Mouse (Mus musculus) lung, postnatal 14 days (tissue): Measurements from ENCODE around the gene Itga7.
"Not testable (repeated sequence)": the region's sequence is repeated elsewhere in the genome, so short reads cannot be mapped to it uniquely, and the experiment has no call there.

ENCODE experiments used
- DNase-seq: peaks from one replicate; pipeline ENCODE4 v3.0.0; 2021

Itga7 gene

DNA sequence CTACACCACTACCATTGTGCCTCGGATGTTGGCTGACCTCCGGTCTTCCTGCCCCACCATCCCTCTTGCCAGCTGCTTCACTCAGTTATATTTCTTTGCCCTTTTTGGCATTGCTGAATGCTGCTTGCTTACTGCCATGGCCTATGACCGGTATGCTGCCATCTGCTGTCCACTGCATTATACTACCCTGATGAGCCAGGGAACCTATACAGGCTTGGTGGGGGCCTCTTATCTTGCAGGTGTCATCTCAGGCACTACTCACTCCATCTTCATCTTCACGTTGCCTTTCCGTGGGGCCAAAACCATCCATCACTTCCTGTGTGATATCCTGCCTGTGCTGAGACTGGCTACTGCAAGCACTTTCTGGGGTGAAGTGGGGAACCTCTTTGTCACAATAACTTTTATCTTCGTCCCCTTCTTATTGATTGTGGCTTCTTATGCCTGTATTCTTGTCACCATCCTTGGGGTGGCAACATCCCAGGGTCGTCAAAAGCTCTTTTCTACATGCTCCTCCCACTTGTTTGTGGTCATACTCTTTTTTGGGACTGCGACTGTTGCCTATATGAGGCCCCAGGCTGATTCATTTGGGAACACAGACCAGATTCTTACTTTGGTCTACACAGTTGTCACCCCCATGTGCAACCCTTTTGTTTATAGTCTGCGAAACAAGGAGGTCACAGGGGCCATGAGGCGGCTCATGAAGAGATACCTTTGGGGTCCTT, 56.7 kb downstream of the Itga7 start:
- DNase-seq, result not testable (repeated sequence)

GRCm38 (mm10) chr10:128990994-128991393, 57.4 kb downstream of the Itga7 start:
- no peak for DNase-seq

GRCm38 (mm10) chr10:128995796-128996195, 62.2 kb downstream of the Itga7 start:
- DNase-seq, result no peak

DNA sequence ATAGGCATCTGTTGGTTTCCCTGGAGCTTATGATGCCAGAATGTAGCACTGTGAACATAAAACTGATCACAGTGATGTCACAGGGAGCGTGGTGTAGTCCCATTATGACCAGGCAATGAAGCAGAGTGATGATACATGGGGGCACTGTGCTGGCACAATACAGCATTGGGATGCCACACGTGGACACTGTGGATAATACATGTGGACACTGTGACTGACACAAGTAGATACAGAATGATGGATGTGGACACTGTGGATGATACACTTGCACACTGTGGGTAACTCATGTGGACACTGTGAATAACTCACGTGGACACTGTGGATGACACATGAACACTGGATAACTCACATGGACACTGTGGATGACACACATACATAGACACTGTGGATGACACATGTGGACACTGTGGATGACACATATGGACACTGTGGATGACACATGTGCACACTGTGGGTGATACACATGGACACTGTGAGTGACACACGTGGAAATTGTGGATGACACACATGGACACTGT, 63.0 kb downstream of the Itga7 start:
- no peak for DNase-seq

DNA sequence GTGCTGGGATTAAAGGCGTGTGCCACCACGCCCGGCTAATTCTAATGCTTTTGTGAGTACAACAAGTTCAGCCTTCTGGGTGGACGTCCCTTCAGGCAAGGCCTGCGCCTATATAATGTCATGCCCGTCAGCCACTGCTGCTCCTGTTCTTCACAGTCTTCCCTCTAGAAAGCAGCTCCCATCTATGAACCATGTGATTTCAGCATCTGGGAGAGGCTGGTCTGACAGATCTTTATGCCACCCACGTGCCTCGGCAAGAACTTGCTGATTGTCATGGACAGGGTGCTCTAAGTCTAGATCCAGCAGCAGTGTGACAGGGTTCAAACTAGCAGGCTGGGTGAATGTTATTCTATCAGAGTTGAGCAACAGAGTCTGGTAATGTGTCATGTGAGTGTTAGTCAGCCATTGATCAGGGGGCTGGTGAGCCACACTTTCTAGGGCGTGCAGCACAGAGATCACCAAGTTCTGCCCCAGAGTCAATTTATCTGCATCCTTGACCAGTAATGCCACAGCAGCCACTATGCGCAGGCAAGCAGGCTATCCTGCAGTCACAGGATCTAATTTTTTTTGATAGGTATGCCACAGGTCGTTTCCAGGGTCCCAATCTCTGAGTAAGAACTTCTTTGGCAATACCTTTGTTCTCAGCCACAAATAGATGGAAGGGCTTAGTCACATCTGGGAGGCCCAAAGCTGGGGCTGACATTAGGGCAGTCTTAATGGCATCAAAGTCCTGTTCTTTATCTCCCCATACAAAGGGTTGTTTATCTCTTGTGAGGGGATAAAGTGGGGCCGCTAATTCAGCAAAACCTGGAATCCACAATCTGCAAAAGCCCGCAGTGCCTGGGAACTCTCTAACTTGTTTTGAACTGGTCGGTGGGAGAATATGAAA, 70.7 kb downstream of the Itga7 start:
- DNase-seq, result no peak
